Mouse (Mus musculus) embryonic facial prominence, embryonic 11.5 days (tissue): ENCODE measurements at regions not wholly inside any gene's neighbourhood (a gene's known extent, or its start where the extent isn't known, plus 50 kb on each side); places are given as distances from the start of the nearest gene placed in this dataset.

ENCODE experiments used
- ATAC-seq: fragments of 200-750 bp; cut with Nextera tagmentation; replicated peaks from 2 replicates; pipeline ENCODE4 v1.8.0; 2017; ENCODE audit warnings: low read depth; ENCODE audit not compliant: insufficient number of reproducible peaks, low FRiP score, low TSS enrichment
- DNase-seq: peaks from one replicate; pipeline ENCODE4 v3.0.0-alpha.2; 2015; ENCODE audit warnings: low spot score
- H3K27ac ChIP-seq: fragments of 300-500 bp; sonication (generic); replicated peaks from 2 replicates; pipeline ENCODE4 v1.5.1; 2014; ENCODE audit warnings: mild to moderate bottlenecking, low read depth, low read length, control low read depth
- H3K27me3 ChIP-seq: fragments of 300-500 bp; sonication (generic); 2 replicates; pipeline ENCODE4 v1.6.1; 2014; ENCODE audit warnings: mild to moderate bottlenecking, low read length, moderate library complexity, mixed read lengths; ENCODE audit not compliant: control insufficient read depth, insufficient read depth
- H3K36me3 ChIP-seq: fragments of 300-500 bp; sonication (generic); replicated peaks from 2 replicates; pipeline ENCODE4 v1.6.1; 2014; ENCODE audit warnings: low read depth, mild to moderate bottlenecking, low read length, moderate library complexity, mixed read lengths; ENCODE audit not compliant: control insufficient read depth, insufficient read depth
- H3K4me1 ChIP-seq: fragments of 300-500 bp; sonication (generic); 2 replicates; pipeline ENCODE4 v1.6.1; 2014; ENCODE audit warnings: low read length, mixed read lengths; ENCODE audit not compliant: control insufficient read depth, insufficient read depth
- H3K4me2 ChIP-seq: fragments of 300-500 bp; sonication (generic); 2 replicates; pipeline ENCODE4 v1.6.1; 2014; ENCODE audit warnings: low read depth, mild to moderate bottlenecking, control low read depth, low read length, moderate library complexity
- H3K4me3 ChIP-seq: fragments of 300-500 bp; sonication (generic); 2 replicates; pipeline ENCODE4 v1.5.1; 2014; ENCODE audit warnings: low read depth, low read length, control low read depth
- H3K9ac ChIP-seq: fragments of 300-500 bp; sonication (generic); replicated peaks from 2 replicates; pipeline ENCODE4 v1.6.1; 2014; ENCODE audit warnings: mild to moderate bottlenecking, control low read depth, low read length
- H3K9me3 ChIP-seq: fragments of 300-500 bp; sonication (generic); replicated peaks from 2 replicates; pipeline ENCODE4 v1.6.1; 2016; ENCODE audit warnings: mild to moderate bottlenecking, low read length, inconsistent platforms, mixed read lengths; ENCODE audit not compliant: control insufficient read depth
- WGBS: fragments of 180-500 bp; shearing (Covaris S2); extraction: QIAGEN DNeasy Blood & Tissue Kit; methylation state at CpG from one replicate; pipeline ENCODE4 v1.1.7; 2014; 5-methylcytosine and 5-hydroxymethylcytosine counted together

GRCm38 (mm10) chr3:19441827-19442226 is 186.7 kb downstream of the 1700064H15Rik start:
- 0 out of 2 replicates have a peak, but pooled peaks have one; percentile 62 for ATAC-seq
- no peaks in the 10 kb centered on the region for H3K9me3 ChIP-seq
- no peak overlapping the region for H3K9ac ChIP-seq
- no peak overlapping the region for H3K4me3 ChIP-seq
- WGBS = 37% methylated on average over 1 of the region's 1 CpGs
- peak; percentile 30 for DNase-seq
- no peak overlapping the region for H3K4me2 ChIP-seq
- H3K4me1 ChIP-seq = no peaks in the 10 kb centered on the region
- H3K27me3 ChIP-seq = no peaks in the 10 kb centered on the region
- H3K36me3 ChIP-seq = no peaks in the 10 kb centered on the region
- H3K27ac ChIP-seq = no peak overlapping the region

DNA sequence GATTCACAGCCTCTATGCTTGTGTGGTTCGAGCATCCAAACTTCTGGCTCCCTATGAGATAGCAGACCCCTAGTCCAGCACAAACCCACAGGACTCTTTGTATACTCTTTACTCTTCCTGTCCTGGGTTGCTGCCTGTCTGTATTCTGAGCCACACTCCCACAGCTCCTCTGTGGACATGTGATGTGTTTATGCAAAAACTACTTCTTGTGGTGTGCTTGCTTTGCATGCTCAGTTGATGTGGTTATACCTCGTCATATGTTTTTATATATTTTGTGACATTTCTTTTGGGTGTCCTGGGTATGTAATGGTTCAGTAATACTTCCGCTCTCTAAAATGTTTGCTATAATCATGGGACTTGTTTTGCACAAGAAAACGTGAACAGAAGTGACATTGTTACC is 198.3 kb downstream of the 1700064H15Rik start:
- Histone ChIP-seq H3K36me3 (no peaks in the 10 kb centered on the region), H3K9me3 (no peaks in the 10 kb centered on the region), H3K27ac (no peak overlapping the region), H3K4me3 (no peak overlapping the region), H3K9ac (no peak overlapping the region), H3K27me3 (no peaks in the 10 kb centered on the region), H3K4me2 (no peak overlapping the region), H3K4me1 (no peaks in the 10 kb centered on the region)
- no peak for ATAC-seq
- no peak for DNase-seq
- WGBS = 83% methylated on average over 4 of the region's 4 CpGs

GRCm38 (mm10) chr3:19429422-19430076 is 198.9 kb downstream of the 1700064H15Rik start:
- ATAC-seq (no peak), DNase-seq (no peak)
- H3K27me3 ChIP-seq = no peaks in the 10 kb centered on the region
- no peak overlapping the region for H3K4me3 ChIP-seq
- H3K9me3 ChIP-seq = no peaks in the 10 kb centered on the region
- no peaks in the 10 kb centered on the region for H3K4me1 ChIP-seq
- H3K27ac ChIP-seq = no peak overlapping the region
- no peaks in the 10 kb centered on the region for H3K36me3 ChIP-seq
- H3K9ac ChIP-seq = no peak overlapping the region
- WGBS = 75% methylated on average over 6 of the region's 6 CpGs
- no peak overlapping the region for H3K4me2 ChIP-seq

DNA sequence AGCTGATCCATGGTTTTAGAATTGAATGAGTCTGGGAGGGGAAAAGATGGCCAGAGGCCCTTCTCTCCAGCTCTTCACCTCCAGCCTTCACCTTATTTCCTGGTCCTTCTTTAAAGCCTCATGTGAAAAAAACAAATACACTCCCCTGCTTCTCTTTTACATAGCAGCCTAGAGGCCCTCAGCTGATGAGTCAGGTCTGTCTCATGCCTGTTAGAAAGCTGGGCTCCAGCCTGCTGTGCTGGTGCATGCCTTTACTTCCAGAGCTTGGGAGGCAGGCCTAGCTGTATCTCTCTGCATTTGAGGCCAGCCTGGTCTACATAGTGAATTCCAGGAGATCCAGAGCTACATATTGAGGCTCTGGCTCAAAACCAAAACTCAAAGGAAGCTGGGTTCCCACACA is 199.5 kb downstream of the 1700064H15Rik start:
- Histone ChIP-seq H3K9me3 (no peaks in the 10 kb centered on the region), H3K4me3 (no peak overlapping the region), H3K27me3 (no peaks in the 10 kb centered on the region), H3K4me2 (no peak overlapping the region), H3K36me3 (no peaks in the 10 kb centered on the region), H3K9ac (no peak overlapping the region), H3K4me1 (no peaks in the 10 kb centered on the region), H3K27ac (no peak overlapping the region)
- ATAC-seq = no peak
- no peak for DNase-seq

DNA sequence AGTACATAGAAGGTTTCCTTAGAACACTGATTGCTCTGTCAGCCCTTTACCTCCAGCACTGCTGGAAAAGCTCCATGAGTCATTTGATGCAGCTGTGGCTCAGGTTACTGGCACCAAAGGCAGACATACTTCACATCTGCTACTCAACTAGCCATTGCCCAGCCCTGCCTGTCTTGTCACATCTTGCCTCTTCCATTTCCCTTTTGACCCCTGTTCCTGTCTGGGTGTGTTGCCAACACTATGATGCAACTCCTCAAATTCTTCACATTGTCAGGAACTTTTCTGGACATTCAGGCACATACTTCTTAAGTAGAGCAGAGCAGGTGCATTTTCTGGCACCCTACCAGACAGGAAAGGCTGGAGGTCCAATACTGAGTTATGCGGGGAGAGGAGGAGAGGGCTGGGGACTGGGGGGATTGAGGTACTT is 202.3 kb downstream of the 1700064H15Rik start:
- Histone ChIP-seq H3K27ac (no peak overlapping the region), H3K36me3 (no peaks in the 10 kb centered on the region), H3K9ac (no peak overlapping the region), H3K4me3 (no peak overlapping the region), H3K4me1 (no peaks in the 10 kb centered on the region), H3K4me2 (no peak overlapping the region), H3K27me3 (no peaks in the 10 kb centered on the region), H3K9me3 (no peaks in the 10 kb centered on the region)
- 78% methylated on average over 1 of the region's 1 CpGs for WGBS
- ATAC-seq (no peak), DNase-seq (peak; percentile 19)

DNA sequence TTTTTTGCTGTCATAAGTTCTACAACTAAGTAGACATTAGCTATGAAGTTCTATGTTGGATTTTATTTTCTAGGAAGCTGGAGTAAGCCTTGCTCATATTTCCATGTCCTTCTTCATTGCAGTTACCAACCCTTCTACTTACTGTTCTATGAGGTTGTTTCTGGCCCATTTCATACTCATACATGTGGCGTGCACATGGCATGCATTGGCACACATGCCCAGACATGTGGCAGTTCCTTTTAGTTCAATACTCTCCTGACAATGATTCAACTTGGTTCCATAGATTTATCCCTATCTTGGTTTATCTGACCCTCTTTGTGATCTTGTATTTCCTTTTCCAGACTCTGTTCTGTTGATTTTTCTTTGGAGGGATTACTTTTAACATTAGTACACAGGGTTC is 203.2 kb downstream of the 1700064H15Rik start:
- Histone ChIP-seq H3K4me1 (no peaks in the 10 kb centered on the region), H3K36me3 (no peaks in the 10 kb centered on the region), H3K9ac (no peak overlapping the region), H3K27ac (no peak overlapping the region), H3K9me3 (no peaks in the 10 kb centered on the region), H3K27me3 (no peaks in the 10 kb centered on the region), H3K4me2 (no peak overlapping the region), H3K4me3 (no peak overlapping the region)
- DNase-seq = no peak
- 85% methylated on average over 1 of the region's 1 CpGs for WGBS
- no peak for ATAC-seq

DNA sequence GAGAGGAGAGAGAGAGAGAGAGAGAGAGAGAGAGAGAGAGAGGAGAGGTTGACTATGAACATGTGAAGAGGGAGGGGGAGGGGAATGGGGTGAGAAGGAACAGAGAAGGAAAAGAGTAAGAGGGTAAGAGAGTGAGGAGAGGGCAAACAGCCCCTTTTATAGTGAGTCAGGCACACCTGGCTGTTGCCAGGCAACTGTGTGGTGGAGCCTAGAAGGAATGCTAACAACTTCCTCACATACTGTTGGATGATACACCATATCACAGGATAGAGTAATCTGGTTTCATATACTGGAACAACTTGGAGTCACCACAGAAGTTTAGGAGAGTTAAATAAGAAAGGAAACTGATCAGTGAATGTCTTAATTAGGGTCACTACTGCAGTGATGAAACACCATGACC is 204.1 kb downstream of the 1700064H15Rik start:
- Histone ChIP-seq H3K4me3 (no peak overlapping the region), H3K4me2 (no peak overlapping the region), H3K4me1 (no peaks in the 10 kb centered on the region), H3K27me3 (no peaks in the 10 kb centered on the region), H3K9me3 (no peaks in the 10 kb centered on the region), H3K9ac (no peak overlapping the region), H3K27ac (no peak overlapping the region), H3K36me3 (no peaks in the 10 kb centered on the region)
- no peak for DNase-seq
- ATAC-seq = no peak

DNA sequence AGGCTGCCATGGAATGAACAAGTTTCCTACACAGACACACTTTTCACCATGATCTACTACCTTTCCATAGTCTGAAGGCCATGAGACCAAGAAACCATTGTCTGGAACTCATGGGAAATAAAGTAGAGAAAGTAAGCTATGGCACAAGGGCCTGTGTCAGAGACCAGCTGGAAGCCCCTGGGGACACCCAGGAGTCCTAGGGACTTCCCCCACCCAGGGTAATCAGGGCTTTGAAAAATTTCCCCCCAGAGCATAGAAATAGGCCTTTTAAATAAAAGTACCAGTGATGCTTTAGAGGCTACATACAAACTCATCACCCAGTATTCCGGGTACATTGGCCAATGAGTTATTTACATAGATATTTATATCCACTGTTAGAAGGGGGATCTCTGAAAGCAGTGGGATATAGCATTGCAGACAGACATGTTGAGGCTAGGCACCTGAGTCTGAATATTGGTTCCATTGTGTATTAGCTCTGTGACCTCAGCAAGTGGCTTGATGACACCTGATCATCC is 207.0 kb downstream of the 1700064H15Rik start:
- no peak for DNase-seq
- Histone ChIP-seq H3K36me3 (no peaks in the 10 kb centered on the region), H3K9ac (no peak overlapping the region), H3K27ac (no peak overlapping the region), H3K4me2 (no peak overlapping the region), H3K4me3 (no peak overlapping the region), H3K4me1 (no peaks in the 10 kb centered on the region), H3K9me3 (no peaks in the 10 kb centered on the region), H3K27me3 (no peaks in the 10 kb centered on the region)
- WGBS = 94% methylated on average over 1 of the region's 1 CpGs
- no peak for ATAC-seq
